Mouse (Mus musculus): ENCODE data around the gene Ablim2.

Gene Ablim2

GRCm38 (mm10) chr5:35739536-35740278, 18.0 kb upstream of the Ablim2 start, which contains the start of gene Sh3tc1:
TSS of gene Sh3tc1 (minus strand) at chr5:35739987.
- DNase-seq, result peak; percentile 83

GRCm38 (mm10) chr5:35740716-35741115, 17.0 kb upstream of the Ablim2 start:
- DNase-seq, result no peak

- no peak for DNase-seq
Measured at GRCm38 (mm10) chr5:35741225-35741820, 16.4 kb upstream of the Ablim2 start.

- DNase-seq, result peak; percentile 56
Measured at GRCm38 (mm10) chr5:35743238-35743951, 14.3 kb upstream of the Ablim2 start.

GRCm38 (mm10) chr5:35743990-35744722, 13.5 kb upstream of the Ablim2 start:
- DNase-seq, result no peak

GRCm38 (mm10) chr5:35745406-35745805, 12.3 kb upstream of the Ablim2 start:
- no peak for DNase-seq

- DNase-seq, result peak; percentile 82
Measured at GRCm38 (mm10) chr5:35746910-35747309, 10.8 kb upstream of the Ablim2 start.

- DNase-seq, result no peak
Measured at GRCm38 (mm10) chr5:35749416-35749815, 8.3 kb upstream of the Ablim2 start.

GRCm38 (mm10) chr5:35750026-35750425, 7.7 kb upstream of the Ablim2 start:
- DNase-seq, result no peak

GRCm38 (mm10) chr5:35751016-35751415, 6.7 kb upstream of the Ablim2 start:
- DNase-seq, result no peak

GRCm38 (mm10) chr5:35755131-35755733, 2.4 kb upstream of the Ablim2 start:
- DNase-seq, result peak; percentile 77

- DNase-seq, result no peak
Measured at GRCm38 (mm10) chr5:35756020-35756419, 1.7 kb upstream of the Ablim2 start.

GRCm38 (mm10) chr5:35756997-35757638, 562 bp upstream of the Ablim2 start:
- no peak for DNase-seq

GRCm38 (mm10) chr5:35758081-35759053, 687 bp downstream of the Ablim2 start:
- no peak for DNase-seq

GRCm38 (mm10) chr5:35761323-35761722, 3.6 kb downstream of the Ablim2 start:
- no peak for DNase-seq

- DNase-seq, result peak; percentile 81
Measured at GRCm38 (mm10) chr5:35762388-35762787, 4.7 kb downstream of the Ablim2 start.

- no peak for DNase-seq
Measured at GRCm38 (mm10) chr5:35762850-35763249, 5.2 kb downstream of the Ablim2 start.

- DNase-seq, result peak; percentile 51
Measured at GRCm38 (mm10) chr5:35765909-35766308, 8.2 kb downstream of the Ablim2 start.

GRCm38 (mm10) chr5:35768525-35768924, 10.8 kb downstream of the Ablim2 start:
- DNase-seq, result no peak

- DNase-seq, result no peak
Measured at GRCm38 (mm10) chr5:35768997-35769396, 11.3 kb downstream of the Ablim2 start.

- DNase-seq, result no peak
Measured at GRCm38 (mm10) chr5:35770246-35770645, 12.6 kb downstream of the Ablim2 start.
